Mouse (Mus musculus) macrophage (primary cell): ENCODE results near the gene Asb16. TPM values are rescaled to one million over a fixed set of nuclear protein-coding genes. Genes with fewer than 3 reads are reported as not detected.
"Not testable (repeated sequence)": the region's sequence is repeated elsewhere in the genome, so short reads cannot be mapped to it uniquely, and the experiment has no call there.

Source experiments
- H3K27ac ChIP-seq: fragments of 350-480 bp; formaldehyde crosslinking; 2 replicates; pipeline ENCODE4 v1.9.0; 2021
- H3K36me3 ChIP-seq: fragments of 350-480 bp; formaldehyde crosslinking; 2 replicates; pipeline ENCODE4 v1.9.0; 2021; ENCODE audit errors: inconsistent target
- H3K4me3 ChIP-seq: fragments of 350-480 bp; formaldehyde crosslinking; 2 replicates; pipeline ENCODE4 v1.9.0; 2021; ENCODE audit errors: inconsistent target
- H3K79me2 ChIP-seq: fragments of 350-480 bp; formaldehyde crosslinking; 2 replicates; pipeline ENCODE4 v1.9.0; 2021; ENCODE audit errors: inconsistent target
- WGBS: methylation state at CpG from one replicate; pipeline ENCODE4 v1.1.7; 2026; ENCODE audit warnings: inconsistent platforms; ENCODE audit not compliant: missing documents; 5-methylcytosine and 5-hydroxymethylcytosine counted together
- polyA plus RNA-seq: library from polyadenylated mRNA; stranded (reverse); fragments of 250-400 nt; gene quantifications from 3 replicates; pipeline ENCODE4 v1.2.4, GENCODE M21; 2018; ENCODE audit warnings: inconsistent platforms

Gene Asb16
- polyA plus RNA-seq, 1 experiment from 2014 or later = not detected

DNA sequence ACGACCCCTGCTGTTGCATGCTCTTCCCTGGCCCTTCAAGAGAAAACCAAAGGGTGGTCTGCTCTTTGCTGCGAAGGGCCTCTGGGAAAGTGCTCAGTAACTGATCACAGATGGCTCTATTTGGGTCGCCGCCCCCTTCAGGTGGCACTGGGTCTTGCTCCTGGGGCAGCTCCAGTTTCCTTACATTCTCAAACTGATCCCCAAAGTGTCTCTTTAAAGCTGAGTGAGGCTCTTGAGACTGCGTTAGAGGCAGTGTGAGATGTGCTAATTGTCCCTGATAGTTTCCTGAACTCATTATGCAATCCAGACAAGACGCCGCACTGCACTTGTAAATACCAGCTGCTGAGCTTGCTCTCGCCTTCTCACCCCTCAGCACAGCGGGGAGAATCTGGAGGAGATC lies 11.0 kb upstream of the Asb16 start:
- 73% methylated on average over 9 of the region's 9 CpGs for WGBS
- H3K36me3 ChIP-seq = no peaks in the 10 kb centered on the region

DNA sequence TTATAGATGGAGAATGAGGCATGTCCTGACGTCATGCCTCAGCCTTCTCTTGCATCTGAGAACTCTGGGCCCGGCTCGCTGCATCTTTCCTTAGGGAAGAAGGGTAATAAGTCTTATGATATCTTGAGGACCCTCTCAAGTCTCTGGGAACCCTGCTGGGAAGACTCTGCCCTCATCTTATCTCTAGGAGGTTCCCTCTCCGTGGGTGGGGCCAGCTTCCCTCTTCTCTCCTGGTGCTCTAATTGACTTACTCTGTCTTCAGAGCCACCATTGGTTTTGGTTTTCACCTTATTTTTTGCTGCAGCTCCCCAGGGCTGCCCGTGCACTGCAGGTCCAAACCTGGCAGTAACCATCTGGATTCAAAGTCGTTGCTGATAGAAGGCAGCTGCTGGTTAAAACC lies 10.4 kb upstream of the Asb16 start:
- 97% methylated on average over 6 of the region's 6 CpGs for WGBS
- Histone ChIP-seq H3K36me3 (no peaks in the 10 kb centered on the region), H3K79me2 (no peaks in the 10 kb centered on the region), H3K4me3 (no peak overlapping the region), H3K27ac (no peak overlapping the region)

More for the DNA sequence above, 11.0 kb upstream of the Asb16 start:
- Histone ChIP-seq H3K79me2 (no peaks in the 10 kb centered on the region), H3K27ac (no peak overlapping the region), H3K4me3 (no peak overlapping the region)

DNA sequence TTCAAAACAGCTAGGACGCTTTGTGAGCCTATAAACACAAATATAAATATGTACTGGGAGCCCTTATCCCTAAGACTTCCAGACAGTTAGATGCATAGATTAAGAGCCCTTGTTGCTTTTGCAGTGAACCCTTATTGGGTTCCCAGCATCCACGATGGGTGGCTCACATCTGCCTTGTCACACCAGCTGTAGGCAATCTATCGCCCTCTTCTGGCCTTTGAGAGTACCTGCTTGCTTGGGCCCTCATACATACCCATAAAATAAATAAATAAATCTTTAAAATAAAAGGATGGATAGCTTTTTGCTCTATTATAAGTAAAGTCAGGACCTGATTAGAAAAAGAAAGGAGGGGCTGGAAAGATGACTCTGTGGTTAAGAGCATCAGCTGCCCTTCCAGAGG lies 10.0 kb upstream of the Asb16 start:
- no peaks in the 10 kb centered on the region for H3K36me3 ChIP-seq
- H3K4me3 ChIP-seq = no peak overlapping the region
- 92% methylated on average over 3 of the region's 3 CpGs for WGBS
- H3K79me2 ChIP-seq = no peaks in the 10 kb centered on the region
- no peak overlapping the region for H3K27ac ChIP-seq

DNA sequence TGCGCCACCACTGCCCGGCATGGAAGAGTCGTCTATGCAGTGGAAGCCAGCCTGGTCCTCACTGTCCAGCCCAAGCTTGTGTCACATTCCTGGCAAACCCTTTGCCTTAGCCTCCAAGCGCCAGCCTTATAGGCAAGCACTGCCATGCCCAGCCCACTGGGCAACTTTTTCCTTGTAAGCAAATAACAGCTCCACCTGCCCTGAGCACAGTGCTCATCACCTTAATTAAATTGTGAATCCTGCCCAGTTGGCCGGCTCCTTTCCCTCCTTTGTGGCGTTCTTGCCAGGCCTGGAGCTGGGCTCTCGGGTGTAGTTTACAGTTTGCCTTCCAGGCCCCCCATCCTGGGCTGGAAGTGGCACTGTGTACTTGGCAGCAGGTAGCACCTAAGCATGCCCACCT lies 5.3 kb upstream of the Asb16 start:
- no peak overlapping the region for H3K4me3 ChIP-seq
- WGBS = 97% methylated on average over 7 of the region's 7 CpGs
- no peaks in the 10 kb centered on the region for H3K79me2 ChIP-seq
- H3K36me3 ChIP-seq = no peaks in the 10 kb centered on the region
- no peak overlapping the region for H3K27ac ChIP-seq

DNA sequence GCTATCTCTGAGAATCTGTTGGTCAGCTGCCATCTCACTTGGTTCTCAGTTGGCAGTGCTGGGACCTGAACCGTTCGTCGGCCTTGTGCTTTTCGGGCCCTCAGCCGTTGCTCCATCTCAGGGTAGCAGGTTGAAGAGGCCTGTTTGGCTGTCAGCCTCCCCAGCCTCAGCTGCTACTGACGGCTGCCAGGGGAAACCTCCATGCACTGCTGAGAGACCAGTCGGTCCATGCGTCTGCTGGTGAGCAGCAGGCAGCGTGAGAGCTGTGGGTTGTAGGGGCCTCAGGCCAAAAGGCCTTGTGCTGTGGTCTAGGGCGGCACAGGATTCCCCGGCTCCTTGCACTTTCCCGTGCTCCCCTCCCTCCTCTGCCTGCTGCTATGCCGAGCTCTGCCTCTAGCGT lies 2.7 kb upstream of the Asb16 start:
- WGBS = 89% methylated on average over 14 of the region's 14 CpGs
- Histone ChIP-seq H3K4me3 (no peak overlapping the region), H3K27ac (no peak overlapping the region), H3K79me2 (no peaks in the 10 kb centered on the region), H3K36me3 (no peaks in the 10 kb centered on the region)

DNA sequence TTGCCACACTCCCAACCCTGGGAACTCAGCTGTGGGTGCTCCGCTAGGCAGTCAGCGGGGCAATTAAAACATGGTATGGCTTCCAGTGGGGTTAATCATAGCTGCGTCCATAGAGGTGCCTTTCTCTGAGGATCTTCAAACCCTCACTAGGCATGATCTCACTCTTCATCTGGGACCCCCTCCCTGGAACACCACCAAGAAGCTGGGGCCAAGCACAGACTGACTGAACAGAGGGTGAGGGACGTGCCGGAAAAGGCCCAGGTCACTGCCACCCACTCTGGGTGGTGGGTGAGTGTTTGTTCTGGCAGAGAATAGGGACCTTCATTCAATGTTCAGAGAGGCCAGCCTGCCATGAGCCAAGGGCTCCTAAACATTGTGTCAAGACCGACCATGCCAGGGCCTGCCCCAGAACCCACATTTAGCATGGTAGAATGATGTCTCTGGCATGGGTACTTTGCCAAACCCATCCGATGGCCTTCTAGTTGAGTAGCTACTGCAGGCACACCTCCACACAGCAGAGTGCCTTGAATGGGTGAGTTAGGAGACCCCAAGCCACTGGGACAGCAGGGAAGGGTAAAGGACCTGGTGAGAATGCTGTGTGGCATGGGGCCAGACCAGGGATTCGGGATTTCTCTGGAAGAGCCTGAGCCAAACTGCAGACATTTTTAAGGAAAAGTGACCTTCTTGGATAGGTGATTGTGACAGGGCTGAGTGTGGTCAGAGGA lies 1.8 kb upstream of the Asb16 start:
- no peaks in the 10 kb centered on the region for H3K79me2 ChIP-seq
- H3K36me3 ChIP-seq = no peaks in the 10 kb centered on the region
- no peak overlapping the region for H3K27ac ChIP-seq
- no peak overlapping the region for H3K4me3 ChIP-seq
- 89% methylated on average over 8 of the region's 8 CpGs for WGBS

DNA sequence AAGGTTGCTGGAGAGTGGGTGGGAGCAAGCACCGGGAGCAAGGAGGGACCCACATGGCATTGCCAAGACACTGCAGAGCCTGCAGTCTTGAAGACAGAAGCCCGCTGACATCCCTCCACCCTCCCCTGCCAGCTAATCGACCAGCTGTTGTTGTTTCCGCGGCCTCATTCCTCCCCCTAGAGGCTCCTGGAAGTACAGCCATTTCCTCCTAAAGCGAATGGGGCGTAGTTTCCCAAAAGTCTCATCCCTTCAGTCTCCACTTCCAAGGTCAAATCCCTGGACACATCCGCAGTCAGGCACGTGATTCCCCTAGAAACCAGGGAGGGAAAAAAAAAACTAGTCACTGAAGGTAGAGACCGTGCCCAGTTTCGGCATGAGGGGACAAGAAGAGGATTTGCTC lies 1.1 kb upstream of the Asb16 start:
- no peaks in the 10 kb centered on the region for H3K36me3 ChIP-seq
- no peak overlapping the region for H3K4me3 ChIP-seq
- H3K79me2 ChIP-seq = no peaks in the 10 kb centered on the region
- WGBS = 10% methylated on average over 11 of the region's 11 CpGs
- no peak overlapping the region for H3K27ac ChIP-seq

DNA sequence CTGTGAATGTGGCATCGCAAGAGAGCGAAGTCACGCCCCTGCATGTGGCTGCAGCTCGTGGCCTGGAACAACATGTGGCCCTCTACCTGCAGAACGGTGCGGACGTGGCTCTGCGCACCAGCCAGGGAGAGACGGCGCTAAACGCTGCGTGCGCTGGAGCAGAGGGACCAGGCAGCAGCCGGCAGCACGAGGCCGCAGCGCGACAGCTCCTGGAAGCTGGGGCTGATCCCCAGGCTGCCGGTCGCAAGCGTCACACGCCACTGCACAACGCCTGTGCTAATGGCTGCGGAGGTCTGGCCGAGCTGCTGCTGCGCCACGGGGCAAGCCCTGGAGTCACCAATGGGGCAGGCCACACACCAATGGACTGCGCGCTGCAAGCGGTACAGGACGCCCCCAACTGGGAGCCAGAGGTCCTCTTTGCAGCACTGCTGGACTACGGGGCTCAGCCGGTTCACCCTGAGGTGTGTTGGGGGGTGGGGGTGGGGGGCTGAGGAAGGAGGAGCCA lies 7.9 kb downstream of the Asb16 start:
- WGBS = 10% methylated on average over 28 of the region's 33 CpGs
- no peak overlapping the region for H3K27ac ChIP-seq
- H3K79me2 ChIP-seq = no peaks in the 10 kb centered on the region
- H3K4me3 ChIP-seq = no peak overlapping the region
- H3K36me3 ChIP-seq = no peaks in the 10 kb centered on the region

DNA sequence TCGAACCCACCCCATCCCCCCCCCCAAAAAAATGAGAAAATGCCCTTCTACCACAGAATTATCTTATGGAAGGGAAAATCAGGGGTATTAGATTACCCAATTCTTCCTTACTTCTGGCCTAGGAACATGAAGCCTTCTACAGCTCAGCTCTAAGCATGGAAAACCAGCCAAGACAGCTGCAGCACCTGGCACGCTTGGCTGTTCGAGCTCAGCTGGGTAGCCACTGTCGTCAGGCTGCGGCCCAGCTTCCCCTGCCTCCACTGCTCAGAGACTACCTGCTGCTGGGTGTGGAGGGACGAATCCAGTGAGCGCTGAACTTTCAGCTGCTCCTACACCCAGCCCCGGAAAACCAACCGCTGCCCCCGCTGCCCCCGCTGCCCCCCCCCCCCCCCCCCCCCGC lies 9.2 kb downstream of the Asb16 start:
- 97% methylated on average over 3 of the region's 12 CpGs for WGBS
- Histone ChIP-seq H3K4me3 (no peak overlapping the region), H3K36me3 (no peaks in the 10 kb centered on the region), H3K79me2 (no peaks in the 10 kb centered on the region), H3K27ac (no peak overlapping the region)

DNA sequence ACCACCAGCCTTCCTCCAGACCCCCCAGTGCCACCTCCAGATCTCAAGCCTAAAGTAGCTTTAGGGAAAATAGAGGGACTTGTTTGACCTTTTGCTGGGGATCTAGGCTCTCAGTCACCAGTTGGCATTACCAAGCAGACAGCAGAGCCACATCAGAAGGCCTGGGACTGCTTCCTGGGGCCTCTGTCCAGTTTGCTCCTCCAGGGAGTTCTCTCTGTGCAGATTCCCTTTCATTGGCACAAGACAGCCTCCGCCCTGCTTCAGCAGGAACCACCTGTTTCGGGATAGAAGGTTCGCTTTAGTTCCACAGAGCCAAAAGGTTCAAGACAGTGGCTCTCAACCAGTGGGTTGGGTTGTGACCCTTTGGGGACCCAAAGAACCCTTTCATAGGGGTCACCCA lies 11.1 kb downstream of the Asb16 start:
- no peak overlapping the region for H3K4me3 ChIP-seq
- H3K27ac ChIP-seq = no peak overlapping the region
- WGBS = 97% methylated on average over 3 of the region's 3 CpGs
- H3K79me2 ChIP-seq = no peaks in the 10 kb centered on the region
- H3K36me3 ChIP-seq = no peaks in the 10 kb centered on the region

DNA sequence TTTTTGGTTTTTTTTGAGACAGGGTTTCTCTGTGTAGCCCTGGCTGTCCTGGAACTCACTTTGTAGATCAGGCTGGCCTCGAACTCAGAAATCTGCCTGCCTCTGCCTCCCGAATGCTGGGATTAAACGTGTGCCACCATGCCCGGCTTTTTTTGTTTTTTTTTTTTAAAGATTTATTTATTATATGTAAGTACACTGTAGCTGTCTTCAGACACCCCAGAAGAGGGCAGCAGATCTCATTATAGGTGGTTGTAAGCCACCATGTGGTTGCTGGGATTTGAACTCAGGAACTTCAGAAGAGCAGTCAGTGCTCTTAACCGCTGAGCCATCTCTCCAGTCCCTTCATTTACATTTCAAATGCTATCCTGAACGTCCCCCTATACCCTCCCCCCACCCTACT lies 11.7 kb downstream of the Asb16 start:
- H3K36me3 ChIP-seq, H3K4me3 ChIP-seq, H3K27ac ChIP-seq, H3K79me2 ChIP-seq: not testable (repeated sequence)
- 83% methylated on average over 3 of the region's 6 CpGs for WGBS

DNA sequence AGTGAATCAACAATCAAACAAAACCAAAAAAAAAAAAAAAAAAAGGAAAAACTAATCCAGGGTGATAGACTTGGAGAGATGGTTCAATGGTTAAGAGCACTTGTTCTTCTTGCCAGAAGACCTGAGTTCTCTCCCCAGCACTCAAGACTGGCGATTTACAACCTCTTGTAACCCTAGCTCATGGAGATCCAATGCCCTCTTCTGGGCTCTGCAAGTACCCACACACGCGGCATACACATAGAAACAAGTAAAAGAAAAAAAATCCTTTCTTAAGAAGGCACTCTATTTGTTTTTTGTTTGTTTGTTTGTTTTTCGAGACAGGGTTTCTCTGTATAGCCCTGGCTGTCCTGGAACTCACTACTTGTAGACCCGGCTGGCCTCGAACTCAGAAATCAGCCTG lies 15.4 kb downstream of the Asb16 start:
- 87% methylated on average over 6 of the region's 6 CpGs for WGBS
- Histone ChIP-seq H3K27ac (no peak overlapping the region), H3K36me3 (peaks cover 11% of the 10 kb centered on the region), H3K79me2 (peaks cover 23% of the 10 kb centered on the region), H3K4me3 (peak overlapping the region; percentile 98; the same call in 1 of the 2 replicates)

DNA sequence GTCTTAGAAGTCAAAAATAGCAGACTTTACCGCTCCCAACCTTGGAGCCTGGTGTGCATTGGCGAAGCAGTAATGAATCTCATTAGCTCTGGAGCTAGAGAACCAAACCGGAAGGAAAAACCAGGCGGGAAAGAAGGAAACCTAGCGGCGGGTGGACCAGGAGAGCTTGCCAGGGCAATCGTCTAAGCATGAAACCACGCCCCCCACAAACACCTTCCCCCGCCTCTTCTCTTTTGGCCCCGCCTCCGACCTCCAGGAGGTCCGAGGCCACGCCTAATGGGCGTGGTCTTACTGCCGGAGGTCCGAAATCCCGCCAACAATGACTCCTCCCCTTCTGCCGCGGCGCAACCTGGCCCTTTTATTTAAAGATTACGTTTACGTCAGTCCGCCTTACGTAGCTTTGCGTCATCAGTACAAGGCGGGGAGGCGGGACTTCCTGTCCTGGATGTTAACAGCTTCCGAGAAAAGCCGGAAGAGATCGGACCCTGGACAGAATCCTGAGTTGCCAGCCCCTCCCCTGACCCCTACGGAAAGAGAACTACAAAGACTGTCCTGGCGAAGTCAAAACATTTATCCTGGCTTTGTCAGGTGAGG lies 16.1 kb downstream of the Asb16 start, which contains the start of gene Tmub2:
Tmub2 (plus strand) TSS at position 431 of the 594 bp plus-strand sequence.
- Histone ChIP-seq H3K36me3 (peaks cover 11% of the 10 kb centered on the region), H3K27ac (peak within 1 kb of the TSS; percentile 80), H3K79me2 (peaks cover 23% of the 10 kb centered on the region), H3K4me3 (peak within 1 kb of the TSS; percentile 98)
- WGBS = under 1% methylated on average over 31 of the region's 32 CpGs

DNA sequence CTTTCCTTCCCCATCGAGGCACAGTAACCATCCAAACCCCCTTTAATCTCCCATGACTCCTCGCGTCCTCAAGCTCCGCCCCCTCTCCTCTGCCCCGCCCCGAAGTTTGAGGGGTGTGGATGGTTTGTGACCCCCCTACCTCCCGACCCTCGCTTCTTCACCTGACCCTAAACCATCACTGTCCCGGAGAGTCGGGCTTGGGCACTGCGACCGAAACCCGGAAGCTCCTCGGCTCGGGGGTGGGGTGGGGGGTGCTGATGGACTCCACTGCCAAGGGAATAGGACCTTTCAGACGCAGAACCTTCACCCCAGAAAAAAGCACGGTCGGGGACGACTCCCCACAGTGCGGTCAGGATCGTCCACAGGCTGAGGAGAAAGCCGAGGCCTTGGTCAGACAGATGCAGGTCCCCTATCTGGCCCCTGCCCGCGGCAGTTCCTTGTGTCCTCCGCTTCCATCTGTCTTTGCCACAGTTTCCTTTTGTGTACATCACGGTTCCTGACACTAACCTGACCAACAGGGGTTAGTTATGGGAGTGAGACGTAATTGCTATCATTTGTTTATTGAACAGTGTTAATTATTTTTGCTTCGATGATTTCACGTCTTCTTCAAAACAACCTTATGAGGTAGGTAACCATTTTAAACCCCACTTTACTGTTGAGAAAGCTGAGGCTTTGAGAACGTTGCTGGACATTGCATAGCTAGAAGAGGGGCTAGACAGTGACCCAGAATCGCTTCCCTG lies 16.7 kb downstream of the Asb16 start:
- H3K4me3 ChIP-seq = peak overlapping the region; percentile 98
- WGBS = 2% methylated on average over 29 of the region's 31 CpGs
- H3K27ac ChIP-seq = peak overlapping the region; percentile 80
- H3K36me3 ChIP-seq = peaks cover 11% of the 10 kb centered on the region
- H3K79me2 ChIP-seq = peaks cover 23% of the 10 kb centered on the region

DNA sequence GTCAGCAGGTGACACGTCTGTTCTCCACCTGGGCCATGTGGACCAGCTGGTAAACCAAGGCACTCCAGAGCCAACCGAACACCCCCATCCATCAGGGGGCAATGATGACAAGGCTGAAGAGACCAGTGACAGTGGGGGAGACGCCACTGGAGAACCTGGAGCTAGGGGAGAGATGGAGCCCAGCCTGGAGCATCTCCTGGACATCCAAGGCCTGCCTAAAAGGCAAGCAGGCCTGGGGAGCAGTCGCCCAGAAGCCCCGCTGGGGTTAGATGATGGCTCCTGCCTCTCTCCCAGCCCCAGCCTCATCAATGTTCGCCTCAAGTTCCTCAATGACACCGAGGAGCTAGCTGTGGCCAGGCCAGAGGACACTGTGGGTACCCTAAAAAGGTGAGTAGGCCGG lies 18.9 kb downstream of the Asb16 start:
- Histone ChIP-seq H3K79me2 (peaks cover 23% of the 10 kb centered on the region), H3K4me3 (no peak overlapping the region), H3K36me3 (peaks cover 30% of the 10 kb centered on the region), H3K27ac (no peak overlapping the region)
- WGBS = 91% methylated on average over 8 of the region's 8 CpGs
